Mouse (Mus musculus): ENCODE results near the gene Ivd.

Ivd gene

GRCm38 (mm10) chr2:118910605-118911278 lies 49.0 kb downstream of the Ivd start:
- DNase-seq (ENCODE audit: low spot score) = no peak

- no peak for DNase-seq (ENCODE audit: low spot score)
Measured at GRCm38 (mm10) chr2:118912706-118913105, 51.0 kb downstream of the Ivd start.

GRCm38 (mm10) chr2:118913551-118914276 lies 52.0 kb downstream of the Ivd start:
- DNase-seq (ENCODE audit: low spot score) = no peak

GRCm38 (mm10) chr2:118914685-118915084 lies 52.9 kb downstream of the Ivd start:
- DNase-seq (ENCODE audit: low spot score) = no peak

- DNase-seq (ENCODE audit: low spot score) = no peak
Measured at GRCm38 (mm10) chr2:118916436-118916835, 54.7 kb downstream of the Ivd start.

GRCm38 (mm10) chr2:118918543-118918942 lies 56.8 kb downstream of the Ivd start:
- DNase-seq (ENCODE audit: low spot score) = no peak

GRCm38 (mm10) chr2:118920428-118920827 lies 58.7 kb downstream of the Ivd start:
- DNase-seq (ENCODE audit: low spot score) = no peak

- DNase-seq (ENCODE audit: low spot score) = no peak
Measured at GRCm38 (mm10) chr2:118925952-118926351, 64.2 kb downstream of the Ivd start.

- DNase-seq (ENCODE audit: low spot score) = peak; percentile 88
Measured at GRCm38 (mm10) chr2:118926361-118926997, 64.7 kb downstream of the Ivd start, which contains the start of gene Chst14. Gene Chst14 (plus strand): TSS chr2:118926496.

- DNase-seq (ENCODE audit: low spot score) = no peak
Measured at GRCm38 (mm10) chr2:118926998-118927739, 65.4 kb downstream of the Ivd start.

All from yolk sac, embryonic 10.5 days (tissue).